Mouse (Mus musculus) B cell, adult 2 months (primary cell): ENCODE data around the gene Ncor2.

Experiments
- DNase-seq, 2 experiments: peaks; one replicate each; pipeline ENCODE4 v3.0.0; 2022

Ncor2 gene

GRCm38 (mm10) chr5:125011166-125011565 is 167.9 kb downstream of the Ncor2 start:
- peak in 1 of 2 experiments; percentile 28 for DNase-seq

DNA sequence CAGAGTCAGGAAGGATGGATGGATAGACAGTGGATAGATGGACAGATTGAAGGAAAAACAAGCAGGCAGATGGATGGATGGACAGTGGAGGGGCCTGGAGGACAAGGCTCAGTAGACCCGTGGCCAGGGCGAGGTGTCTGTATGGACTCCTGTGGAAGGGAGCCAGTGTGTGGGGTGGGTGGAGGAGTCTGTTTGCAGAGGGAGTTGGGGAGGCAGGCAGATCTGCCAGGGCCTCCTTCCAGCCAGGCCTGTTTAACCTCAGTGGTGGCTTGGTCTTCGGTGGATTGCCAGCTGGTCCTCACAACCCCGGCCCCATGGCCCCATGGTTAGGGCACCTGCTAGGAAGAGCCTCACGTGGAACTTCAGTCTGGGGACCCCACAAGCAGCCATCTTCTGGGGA is 172.1 kb downstream of the Ncor2 start:
- no peak for DNase-seq

GRCm38 (mm10) chr5:125005871-125006652 is 173.0 kb downstream of the Ncor2 start:
- no peak for DNase-seq

GRCm38 (mm10) chr5:125003873-125004255 is 175.2 kb downstream of the Ncor2 start:
- DNase-seq: no peak

DNA sequence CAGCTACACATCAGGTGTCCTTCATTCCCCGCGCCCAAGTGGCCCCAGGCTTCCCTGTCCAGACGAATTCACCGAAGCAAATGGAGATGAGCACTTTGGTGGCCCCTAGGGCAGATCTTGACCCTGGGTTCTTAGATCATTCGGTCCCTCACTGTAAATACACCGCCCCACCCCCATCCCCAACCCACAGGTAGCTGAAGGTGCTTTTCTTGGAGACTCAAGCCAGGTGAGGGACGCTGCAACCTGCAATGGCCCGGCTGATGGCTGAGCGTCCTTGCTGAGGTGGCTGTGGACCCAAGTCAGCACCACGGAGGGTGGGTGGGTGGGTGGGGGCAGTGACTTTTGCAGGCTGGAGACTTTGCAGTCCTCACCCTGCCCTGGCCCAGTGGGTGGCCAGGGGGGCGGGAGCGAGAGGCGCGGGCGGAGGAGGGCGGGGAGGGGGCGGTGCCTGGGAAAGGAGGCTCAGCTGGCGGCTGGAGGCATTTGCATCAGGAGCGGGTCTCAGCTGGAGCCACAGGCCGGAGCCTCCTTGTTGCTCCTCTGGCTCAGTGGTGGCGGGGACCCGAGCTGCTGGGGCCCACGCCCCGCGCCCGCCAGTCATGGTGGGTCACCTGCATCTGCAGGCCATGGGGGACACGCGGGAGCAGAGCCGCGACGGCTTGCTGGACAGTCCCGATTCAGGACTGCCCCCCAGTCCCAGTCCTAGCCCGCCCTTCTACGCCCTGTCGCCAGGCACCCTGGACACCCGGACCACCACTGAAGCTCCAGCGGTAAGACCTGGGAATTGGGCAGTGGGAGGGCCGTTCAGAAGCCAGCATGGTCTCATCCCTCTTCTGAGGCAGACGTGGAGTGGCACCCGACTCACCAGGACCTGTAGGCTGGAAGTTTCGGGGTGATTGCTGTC is 175.8 kb downstream of the Ncor2 start, which contains the start of gene Rflna:
Gene Rflna, plus strand, starts transcription at position 253 of the 904 bp plus-strand sequence.
- DNase-seq: no peak

DNA sequence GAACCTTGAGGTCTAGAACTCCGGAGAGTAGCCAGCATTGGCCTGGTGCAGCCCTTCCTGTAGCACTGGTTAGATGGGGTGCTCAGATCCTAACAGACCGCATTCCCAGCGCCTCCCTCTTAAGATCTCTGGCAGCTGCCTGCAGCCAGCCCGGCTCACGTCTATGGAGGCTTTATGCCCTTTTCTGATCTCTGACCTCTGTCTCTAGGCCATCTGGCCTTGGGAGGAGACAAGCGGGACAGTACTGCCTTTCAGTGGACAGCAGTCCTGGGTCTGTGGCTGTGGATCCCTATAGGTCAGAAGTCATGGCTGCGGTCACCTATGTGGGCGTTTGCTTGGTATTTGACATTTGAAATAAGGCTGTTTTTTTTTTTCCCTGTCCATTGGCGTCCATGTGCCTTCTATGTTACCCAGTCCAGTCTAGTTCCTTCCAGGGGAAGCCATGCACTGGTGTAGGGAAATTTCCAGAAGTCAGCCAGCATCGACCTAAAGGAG is 178.2 kb downstream of the Ncor2 start:
- DNase-seq: no peak

- no peak for DNase-seq
Measured at GRCm38 (mm10) chr5:124997913-124998312, 181.1 kb downstream of the Ncor2 start.

GRCm38 (mm10) chr5:124996816-124997215 is 182.2 kb downstream of the Ncor2 start:
- no peak for DNase-seq

- no peak for DNase-seq
Measured at GRCm38 (mm10) chr5:124992891-124993290, 186.1 kb downstream of the Ncor2 start.

DNA sequence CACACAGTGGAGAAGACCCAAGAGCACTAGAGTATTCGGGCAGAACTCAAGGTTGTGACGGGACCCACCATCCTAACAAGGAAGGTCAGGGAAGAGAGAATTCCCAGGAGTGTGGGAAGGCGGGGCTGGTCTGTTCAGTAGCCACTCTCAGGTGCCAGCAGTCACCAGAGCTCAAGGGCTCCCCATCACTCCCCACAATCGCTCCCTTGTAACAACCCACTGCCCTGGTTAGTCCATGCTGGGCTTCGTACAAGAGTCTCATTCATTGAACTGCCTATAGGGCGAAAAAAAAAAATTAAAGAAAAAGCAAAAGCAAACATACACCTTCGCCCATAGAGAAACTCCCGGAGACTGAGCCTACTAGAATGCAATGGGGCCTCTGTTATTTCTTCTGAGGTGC is 186.7 kb downstream of the Ncor2 start:
- DNase-seq: no peak

- DNase-seq: no peak
Measured at GRCm38 (mm10) chr5:124989724-124990123, 189.3 kb downstream of the Ncor2 start.

GRCm38 (mm10) chr5:124986656-124987055 is 192.4 kb downstream of the Ncor2 start:
- no peak for DNase-seq

GRCm38 (mm10) chr5:124986222-124986621 is 192.8 kb downstream of the Ncor2 start:
- peak in 1 of 2 experiments; percentile 11 for DNase-seq

GRCm38 (mm10) chr5:124969790-124970189 is 209.2 kb downstream of the Ncor2 start:
- DNase-seq: no peak
